Mouse (Mus musculus): ENCODE measurements around the gene Nudt5. TPM values are rescaled to one million over a fixed set of nuclear protein-coding genes. Genes with fewer than 3 reads are reported as not detected.
A peak's percentile ranks its signal among the peaks of the same experiment; 100 is the strongest.

Nudt5 gene
- polyA plus RNA-seq, 1 experiment: 23.1 TPM

GRCm38 (mm10) chr2:5811235-5811782 lies 33.5 kb upstream of the Nudt5 start:
- H3K4me3 ChIP-seq (ENCODE audit: insufficient read depth, low read length): no peak overlapping the region; the same call in 1 of the 2 replicates
- peak overlapping the region; percentile 74 for H3K27ac ChIP-seq (ENCODE audit: insufficient read depth, low read depth, low read length)
- TF ChIP-seq POLR2A (IDR thresholded peaks at IDR 0.05; ENCODE audit: borderline replicate concordance, low read depth, low read length): no peak
- TF ChIP-seq CTCF (IDR thresholded peaks at IDR 0.05; ENCODE audit: low read depth, low read length): no peak
- peaks cover 14% of the 10 kb centered on the region for H3K4me1 ChIP-seq (ENCODE audit: control insufficient read depth, insufficient read depth, low read length)

- no peak overlapping the region for H3K4me3 ChIP-seq (ENCODE audit: insufficient read depth, low read length)
- peaks cover 15% of the 10 kb centered on the region for H3K4me1 ChIP-seq (ENCODE audit: control insufficient read depth, insufficient read depth, low read length)
- H3K27ac ChIP-seq (ENCODE audit: insufficient read depth, low read depth, low read length): no peak overlapping the region
- TF ChIP-seq CTCF (IDR thresholded peaks at IDR 0.05; ENCODE audit: low read depth, low read length) (no peak), POLR2A (IDR thresholded peaks at IDR 0.05; ENCODE audit: borderline replicate concordance, low read depth, low read length) (no peak)
Measured at GRCm38 (mm10) chr2:5821264-5821663, 23.6 kb upstream of the Nudt5 start.

- Histone ChIP-seq H3K27ac (ENCODE audit: insufficient read depth, low read depth, low read length) (no peak overlapping the region), H3K4me3 (ENCODE audit: insufficient read depth, low read length) (no peak overlapping the region), H3K4me1 (ENCODE audit: control insufficient read depth, insufficient read depth, low read length) (peaks cover 15% of the 10 kb centered on the region)
- no peak for TF ChIP-seq POLR2A (IDR thresholded peaks at IDR 0.05; ENCODE audit: borderline replicate concordance, low read depth, low read length)
- TF ChIP-seq CTCF (IDR thresholded peaks at IDR 0.05; ENCODE audit: low read depth, low read length): no peak
Measured at GRCm38 (mm10) chr2:5822449-5822848, 22.4 kb upstream of the Nudt5 start.

- TF ChIP-seq POLR2A (IDR thresholded peaks at IDR 0.05; ENCODE audit: borderline replicate concordance, low read depth, low read length): no peak
- TF ChIP-seq CTCF (IDR thresholded peaks at IDR 0.05; ENCODE audit: low read depth, low read length): peak; percentile 41; the same call in 1 of the 2 replicates
- Histone ChIP-seq H3K4me1 (ENCODE audit: control insufficient read depth, insufficient read depth, low read length) (peaks cover 15% of the 10 kb centered on the region), H3K4me3 (ENCODE audit: insufficient read depth, low read length) (no peak overlapping the region), H3K27ac (ENCODE audit: insufficient read depth, low read depth, low read length) (peak overlapping the region; percentile 47)
Measured at GRCm38 (mm10) chr2:5824213-5824612, 20.6 kb upstream of the Nudt5 start.

GRCm38 (mm10) chr2:5824685-5825084 lies 20.1 kb upstream of the Nudt5 start:
- peak overlapping the region; percentile 47 for H3K27ac ChIP-seq (ENCODE audit: insufficient read depth, low read depth, low read length)
- no peak overlapping the region for H3K4me3 ChIP-seq (ENCODE audit: insufficient read depth, low read length)
- TF ChIP-seq POLR2A (IDR thresholded peaks at IDR 0.05; ENCODE audit: borderline replicate concordance, low read depth, low read length): no peak
- no peak for TF ChIP-seq CTCF (IDR thresholded peaks at IDR 0.05; ENCODE audit: low read depth, low read length)
- H3K4me1 ChIP-seq (ENCODE audit: control insufficient read depth, insufficient read depth, low read length): peaks cover 15% of the 10 kb centered on the region

- Histone ChIP-seq H3K27ac (ENCODE audit: insufficient read depth, low read depth, low read length) (peak overlapping the region; percentile 42; the same call in 1 of the 2 replicates), H3K4me1 (ENCODE audit: control insufficient read depth, insufficient read depth, low read length) (peaks cover 15% of the 10 kb centered on the region), H3K4me3 (ENCODE audit: insufficient read depth, low read length) (no peak overlapping the region)
- no peak for TF ChIP-seq POLR2A (IDR thresholded peaks at IDR 0.05; ENCODE audit: borderline replicate concordance, low read depth, low read length)
- TF ChIP-seq CTCF (IDR thresholded peaks at IDR 0.05; ENCODE audit: low read depth, low read length): no peak
Measured at GRCm38 (mm10) chr2:5825265-5825913, 19.4 kb upstream of the Nudt5 start.

GRCm38 (mm10) chr2:5840815-5841214 lies 4.0 kb upstream of the Nudt5 start:
- Histone ChIP-seq H3K4me1 (ENCODE audit: control insufficient read depth, insufficient read depth, low read length) (no peaks in the 10 kb centered on the region), H3K4me3 (ENCODE audit: insufficient read depth, low read length) (no peak overlapping the region), H3K27ac (ENCODE audit: insufficient read depth, low read depth, low read length) (no peak overlapping the region)
- TF ChIP-seq CTCF (IDR thresholded peaks at IDR 0.05; ENCODE audit: low read depth, low read length) (no peak), POLR2A (IDR thresholded peaks at IDR 0.05; ENCODE audit: borderline replicate concordance, low read depth, low read length) (no peak)

- H3K4me1 ChIP-seq (ENCODE audit: control insufficient read depth, insufficient read depth, low read length): peaks cover 6% of the 10 kb centered on the region
- H3K27ac ChIP-seq (ENCODE audit: insufficient read depth, low read depth, low read length): peak overlapping the region; percentile 91
- peak overlapping the region; percentile 88 for H3K4me3 ChIP-seq (ENCODE audit: insufficient read depth, low read length)
- TF ChIP-seq POLR2A (IDR thresholded peaks at IDR 0.05; ENCODE audit: borderline replicate concordance, low read depth, low read length) (no peak), CTCF (IDR thresholded peaks at IDR 0.05; ENCODE audit: low read depth, low read length) (no peak)
Measured at GRCm38 (mm10) chr2:5844181-5844872, 492 bp upstream of the Nudt5 start.

GRCm38 (mm10) chr2:5845826-5846225 lies 1.0 kb downstream of the Nudt5 start:
- TF ChIP-seq POLR2A (IDR thresholded peaks at IDR 0.05; ENCODE audit: borderline replicate concordance, low read depth, low read length): no peak
- no peak for TF ChIP-seq CTCF (IDR thresholded peaks at IDR 0.05; ENCODE audit: low read depth, low read length)
- Histone ChIP-seq H3K4me3 (ENCODE audit: insufficient read depth, low read length) (peak overlapping the region; percentile 88), H3K27ac (ENCODE audit: insufficient read depth, low read depth, low read length) (no peak overlapping the region), H3K4me1 (ENCODE audit: control insufficient read depth, insufficient read depth, low read length) (peaks cover 6% of the 10 kb centered on the region)

- no peak overlapping the region for H3K4me3 ChIP-seq (ENCODE audit: insufficient read depth, low read length)
- TF ChIP-seq POLR2A (IDR thresholded peaks at IDR 0.05; ENCODE audit: borderline replicate concordance, low read depth, low read length): no peak
- no peak for TF ChIP-seq CTCF (IDR thresholded peaks at IDR 0.05; ENCODE audit: low read depth, low read length)
- H3K4me1 ChIP-seq (ENCODE audit: control insufficient read depth, insufficient read depth, low read length): peaks cover 6% of the 10 kb centered on the region
- H3K27ac ChIP-seq (ENCODE audit: insufficient read depth, low read depth, low read length): no peak overlapping the region
Measured at GRCm38 (mm10) chr2:5851116-5851515, 6.3 kb downstream of the Nudt5 start.
